Comparison of ENCODE assay signal across 22 mouse cellular contexts in genomic region chr7:102698461-102698860, GRCm38 (mm10). TPM values are rescaled to one million over a fixed set of nuclear protein-coding genes. Genes with fewer than 3 reads are reported as not detected.
"Had no signal": no experiment of that assay in that cellular context is flagged by ENCODE, and none has a peak within 500 bp of the region (broad histone marks: within the 10 kb centered on the region; RNA-seq: fewer than 3 reads in every experiment).

No protein-coding gene starts in this region.

- DNase-seq: kidney, postnatal 14 days; layer of hippocampus, adult 9-11 months; lung, adult 2 months; lung, postnatal 36 days; right cerebral cortex, postnatal 14 days; thymus, adult 2 months; thymus, postnatal 25 days had no signal

- H3K27ac ChIP-seq: limb, embryonic 10.5 days; liver, embryonic 15.5 days; midbrain, embryonic 13.5 days; stomach, embryonic 15.5 days had no signal

- H3K4me3 ChIP-seq: limb, embryonic 10.5 days; liver, embryonic 15.5 days; midbrain, embryonic 13.5 days; stomach, embryonic 15.5 days had no signal

- H3K9ac ChIP-seq: liver, embryonic 15.5 days; midbrain, embryonic 13.5 days; stomach, embryonic 15.5 days had no signal

- H3K36me3 ChIP-seq: limb, embryonic 10.5 days; liver, embryonic 15.5 days; midbrain, embryonic 13.5 days; stomach, embryonic 15.5 days had no signal

- ATAC-seq: lung, postnatal 0 days; midbrain, embryonic 13.5 days had no signal

- H3K4me1 ChIP-seq: limb, embryonic 10.5 days; liver, embryonic 15.5 days; midbrain, embryonic 13.5 days; stomach, embryonic 15.5 days had no signal

- H3K9me3 ChIP-seq: limb, embryonic 10.5 days; liver, embryonic 15.5 days; midbrain, embryonic 13.5 days; stomach, embryonic 15.5 days had no signal

- H3K4me2 ChIP-seq: liver, embryonic 11.5 days; liver, embryonic 15.5 days; midbrain, embryonic 13.5 days; stomach, embryonic 15.5 days had no signal

- H3K27me3 ChIP-seq: liver, embryonic 15.5 days; midbrain, embryonic 13.5 days; stomach, embryonic 15.5 days had no signal

RNA-seq across cellular contexts. Expression of gene Olfr557, which starts 2.8 kb away (rescaled TPM):
- total RNA-seq: megakaryocyte progenitor cell, adult 5-6 weeks; midbrain, postnatal 0 days had no signal
- polyA plus RNA-seq: kidney, embryonic 14.5 days; large intestine, adult 2 months; limb, embryonic 10.5 days; limb, embryonic 14.5 days; liver, embryonic 11.5 days; liver, embryonic 15.5 days; lung, postnatal 0 days; midbrain, embryonic 13.5 days; midbrain, postnatal 0 days; neural tube, embryonic 14.5 days; spleen, adult 2 months; stomach, embryonic 15.5 days; thymus, adult 2 months; urinary bladder, adult 2 months had no signal

RNA-seq across cellular contexts. Expression of gene Olfr558, which starts 3.6 kb away (rescaled TPM):
- total RNA-seq: megakaryocyte progenitor cell, adult 5-6 weeks had no signal
- polyA plus RNA-seq: limb, embryonic 10.5 days; liver, embryonic 11.5 days; liver, embryonic 15.5 days; midbrain, postnatal 0 days had no signal

RNA-seq across cellular contexts. Expression of gene Olfr33, which starts 20.4 kb away (rescaled TPM):
- total RNA-seq: megakaryocyte progenitor cell, adult 5-6 weeks; midbrain, postnatal 0 days had no signal
- polyA plus RNA-seq: kidney, embryonic 14.5 days; large intestine, adult 2 months; limb, embryonic 10.5 days; limb, embryonic 14.5 days; liver, embryonic 11.5 days; liver, embryonic 15.5 days; lung, adult 2 months; lung, postnatal 0 days; midbrain, embryonic 13.5 days; midbrain, postnatal 0 days; neural tube, embryonic 14.5 days; spleen, adult 2 months; stomach, embryonic 15.5 days; thymus, adult 2 months; urinary bladder, adult 2 months had no signal

RNA-seq across cellular contexts. Expression of gene Olfr559, which starts 28.8 kb away (rescaled TPM):
- total RNA-seq: megakaryocyte progenitor cell, adult 5-6 weeks; midbrain, postnatal 0 days had no signal
- polyA plus RNA-seq: kidney, embryonic 14.5 days; large intestine, adult 2 months; limb, embryonic 10.5 days; limb, embryonic 14.5 days; liver, embryonic 11.5 days; liver, embryonic 15.5 days; lung, adult 2 months; lung, postnatal 0 days; midbrain, embryonic 13.5 days; midbrain, postnatal 0 days; neural tube, embryonic 14.5 days; spleen, adult 2 months; stomach, embryonic 15.5 days; testis, adult 2 months; thymus, adult 2 months; urinary bladder, adult 2 months had no signal
